Mouse (Mus musculus) liver, adult 2 months (tissue): ENCODE data around the gene Ranbp9.

ENCODE experiments used
- CTCF ChIP-seq: fragments of 200-500 bp; IDR thresholded peaks from 2 replicates; pipeline ENCODE4 v1.5.1; 2011; ENCODE audit warnings: low read depth, low read length, control low read depth
- POLR2A ChIP-seq: fragments of 200-500 bp; IDR thresholded peaks from 2 replicates; pipeline ENCODE4 v1.6.1; 2011; ENCODE audit warnings: low read length, control low read depth; ENCODE audit not compliant: insufficient read depth; ENCODE audit errors: extremely low read depth

GRCm38 (mm10) chr13:43476226-43476625 is 4.9 kb downstream of the Ranbp9 start:
- no peak for TF ChIP-seq CTCF
- no peak for TF ChIP-seq POLR2A
